Mouse (Mus musculus) hindbrain, embryonic 13.5 days (tissue): ENCODE results near the gene Slc22a21. TPM values are rescaled to one million over a fixed set of nuclear protein-coding genes. Genes with fewer than 3 reads are reported as not detected.

ENCODE experiments used
- ATAC-seq: fragments of 200-750 bp; cut with Nextera tagmentation; 2 replicates; pipeline ENCODE4 v1.8.0; 2017; ENCODE audit warnings: moderate TSS enrichment; ENCODE audit not compliant: low FRiP score
- H3K27ac ChIP-seq: fragments of 300-500 bp; sonication (generic); 2 replicates; pipeline ENCODE4 v1.5.1; 2015; ENCODE audit warnings: inconsistent platforms, mild to moderate bottlenecking, moderate library complexity
- H3K27me3 ChIP-seq: fragments of 300-500 bp; sonication (generic); 2 replicates; pipeline ENCODE4 v1.6.1; 2015; ENCODE audit warnings: mild to moderate bottlenecking, inconsistent platforms
- H3K36me3 ChIP-seq: fragments of 300-500 bp; sonication (generic); 2 replicates; pipeline ENCODE4 v1.6.1; 2015; ENCODE audit warnings: mild to moderate bottlenecking, inconsistent platforms
- H3K4me1 ChIP-seq: fragments of 300-500 bp; sonication (generic); replicated peaks from 2 replicates; pipeline ENCODE4 v1.6.1; 2015; ENCODE audit warnings: inconsistent platforms
- H3K4me2 ChIP-seq: fragments of 300-500 bp; sonication (generic); 2 replicates; pipeline ENCODE4 v1.6.1; 2015; ENCODE audit warnings: inconsistent platforms, mild to moderate bottlenecking, moderate library complexity
- H3K4me3 ChIP-seq: fragments of 300-500 bp; sonication (generic); 2 replicates; pipeline ENCODE4 v1.5.1; 2015; ENCODE audit warnings: mild to moderate bottlenecking, inconsistent platforms
- H3K9ac ChIP-seq: fragments of 300-500 bp; sonication (generic); 2 replicates; pipeline ENCODE4 v1.6.1; 2015; ENCODE audit warnings: mild to moderate bottlenecking, inconsistent platforms
- H3K9me3 ChIP-seq: fragments of 300-500 bp; sonication (generic); 2 replicates; pipeline ENCODE4 v1.6.1; 2016; ENCODE audit warnings: inconsistent platforms
- WGBS: fragments of 180-500 bp; shearing (Covaris S2); methylation state at CpG from one replicate; pipeline ENCODE4 v1.1.7; 2015; 5-methylcytosine and 5-hydroxymethylcytosine counted together
- polyA plus RNA-seq: library from polyadenylated mRNA; unstranded; fragments of >200 nt; fragmentation: Nextera tagmentation; extraction: Ambion mirVana; gene quantifications from 2 replicates; pipeline ENCODE4 v1.2.1, GENCODE M21; 2015

Slc22a21 gene
- polyA plus RNA-seq = 1.8 and 2.7 TPM in 2 replicates

GRCm38 (mm10) chr11:53979788-53980621 lies at the start of gene Slc22a21:
Gene Slc22a21, minus strand, starts transcription at chr11:53980332.
- H3K36me3 ChIP-seq = no peaks in the 10 kb centered on the region
- H3K9ac ChIP-seq = peak within 1 kb of the TSS; percentile 76
- H3K4me2 ChIP-seq = peak within 1 kb of the TSS; percentile 84
- peak; percentile 95 for ATAC-seq
- H3K9me3 ChIP-seq = no peaks in the 10 kb centered on the region
- 2% methylated on average over 73 of the region's 73 CpGs for WGBS
- no peak within 1 kb of the TSS for H3K27ac ChIP-seq
- H3K4me1 ChIP-seq = peaks cover 13% of the 10 kb centered on the region
- peak within 1 kb of the TSS; percentile 62 for H3K4me3 ChIP-seq
- H3K27me3 ChIP-seq = peaks cover 26% of the 10 kb centered on the region

- no peaks in the 10 kb centered on the region for H3K36me3 ChIP-seq
- ATAC-seq = no peak
- WGBS = 67% methylated on average over 4 of the region's 4 CpGs
- H3K9me3 ChIP-seq = no peaks in the 10 kb centered on the region
- H3K4me2 ChIP-seq = peak overlapping the region; percentile 96
- peak overlapping the region; percentile 78; the same call in 1 of the 2 replicates for H3K9ac ChIP-seq
- peaks cover 50% of the 10 kb centered on the region for H3K27me3 ChIP-seq
- H3K27ac ChIP-seq = no peak overlapping the region
- peak overlapping the region; percentile 51 for H3K4me3 ChIP-seq
- peaks cover 19% of the 10 kb centered on the region for H3K4me1 ChIP-seq
These were observed 48.9 kb upstream of the Slc22a21 start for GRCm38 (mm10) chr11:54028997-54029396.

GRCm38 (mm10) chr11:54028044-54028951 lies 48.2 kb upstream of the Slc22a21 start, which contains the start of gene Slc22a4:
Gene Slc22a4, minus strand, starts transcription at chr11:54028090.
- Histone ChIP-seq H3K4me3 (peak within 1 kb of the TSS; percentile 51), H3K36me3 (no peaks in the 10 kb centered on the region), H3K27me3 (peaks cover 50% of the 10 kb centered on the region), H3K9me3 (no peaks in the 10 kb centered on the region), H3K4me1 (peaks cover 19% of the 10 kb centered on the region), H3K9ac (peak within 1 kb of the TSS; percentile 78), H3K4me2 (peak within 1 kb of the TSS; percentile 96), H3K27ac (peak within 1 kb of the TSS; percentile 19)
- ATAC-seq = peak; percentile 84
- 2% methylated on average over 61 of the region's 61 CpGs for WGBS

GRCm38 (mm10) chr11:54027131-54028043 lies 47.3 kb upstream of the Slc22a21 start:
- peaks cover 50% of the 10 kb centered on the region for H3K27me3 ChIP-seq
- no peaks in the 10 kb centered on the region for H3K36me3 ChIP-seq
- peak overlapping the region; percentile 51 for H3K4me3 ChIP-seq
- H3K4me1 ChIP-seq = peaks cover 19% of the 10 kb centered on the region
- peak overlapping the region; percentile 19; the same call in 1 of the 2 replicates for H3K27ac ChIP-seq
- peak; percentile 54 for ATAC-seq
- 17% methylated on average over 31 of the region's 31 CpGs for WGBS
- H3K4me2 ChIP-seq = peak overlapping the region; percentile 96
- H3K9ac ChIP-seq = peak overlapping the region; percentile 78
- no peaks in the 10 kb centered on the region for H3K9me3 ChIP-seq

DNA sequence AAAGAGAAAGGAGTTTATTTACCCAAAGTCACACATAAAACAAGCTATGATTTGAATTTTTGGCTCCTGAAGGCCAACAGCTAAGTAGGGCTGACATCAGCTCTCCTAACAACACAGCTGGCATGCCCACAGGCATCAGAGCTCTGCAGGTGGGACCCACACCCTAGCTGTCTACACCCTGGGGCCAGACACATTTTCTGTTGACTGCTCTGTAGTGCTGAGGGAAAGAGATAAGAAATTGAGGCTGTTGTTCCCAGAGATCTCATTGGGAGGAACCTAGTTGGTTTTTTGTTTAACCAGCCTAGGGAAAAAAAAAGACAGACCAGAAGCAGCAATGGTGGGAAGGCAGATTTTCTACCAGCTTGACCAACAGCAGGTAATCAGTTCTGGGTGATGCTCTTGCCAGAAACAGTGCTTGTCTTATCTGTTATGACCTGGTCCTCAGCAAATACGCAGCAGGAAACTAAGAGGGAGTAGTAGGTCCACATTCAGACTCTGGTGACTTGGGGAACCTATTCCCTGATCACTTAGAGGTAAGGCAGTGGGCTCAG lies 46.4 kb upstream of the Slc22a21 start:
- H3K4me2 ChIP-seq = peak overlapping the region; percentile 96
- H3K4me3 ChIP-seq = no peak overlapping the region
- peaks cover 50% of the 10 kb centered on the region for H3K27me3 ChIP-seq
- WGBS = 86% methylated on average over 1 of the region's 1 CpGs
- no peaks in the 10 kb centered on the region for H3K9me3 ChIP-seq
- no peak overlapping the region for H3K9ac ChIP-seq
- peaks cover 19% of the 10 kb centered on the region for H3K4me1 ChIP-seq
- H3K27ac ChIP-seq = no peak overlapping the region
- no peaks in the 10 kb centered on the region for H3K36me3 ChIP-seq
- ATAC-seq = no peak

DNA sequence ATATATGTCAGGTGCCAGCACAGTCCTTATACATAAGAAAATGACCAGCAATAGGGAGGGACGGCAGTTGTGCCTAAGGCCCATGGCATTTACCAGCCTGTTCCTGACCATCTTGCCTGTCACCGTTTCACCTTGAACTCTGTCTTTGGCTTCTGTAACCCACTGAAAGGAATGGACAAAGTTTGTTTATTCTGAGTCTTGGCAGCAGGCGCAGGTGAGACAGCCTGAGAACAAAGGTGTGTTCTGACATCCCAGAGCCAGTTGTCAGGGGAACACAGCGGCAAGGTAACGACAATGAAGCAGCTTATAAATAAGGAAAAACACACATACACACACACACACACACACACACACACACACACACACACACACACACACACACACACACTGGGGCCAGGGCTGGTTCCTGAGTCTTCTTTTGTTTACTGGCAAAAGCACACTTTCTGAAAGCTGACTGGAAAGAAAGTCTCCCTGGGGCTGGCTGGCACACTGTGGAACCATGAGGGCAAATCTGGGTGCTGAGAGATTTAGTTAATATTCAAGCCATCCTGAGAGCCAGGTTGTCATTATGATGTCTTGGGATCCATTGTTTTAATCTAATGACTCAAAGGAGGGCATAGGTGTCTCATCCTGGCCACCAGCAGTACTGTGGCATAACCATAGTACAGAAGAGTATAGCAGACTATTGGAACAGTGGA lies 41.4 kb upstream of the Slc22a21 start:
- Histone ChIP-seq H3K4me2 (no peak overlapping the region), H3K4me3 (no peak overlapping the region), H3K9ac (no peak overlapping the region), H3K27me3 (peaks cover 22% of the 10 kb centered on the region), H3K36me3 (no peaks in the 10 kb centered on the region), H3K9me3 (no peaks in the 10 kb centered on the region), H3K27ac (no peak overlapping the region), H3K4me1 (no peaks in the 10 kb centered on the region)
- ATAC-seq = no peak
- 89% methylated on average over 5 of the region's 5 CpGs for WGBS

DNA sequence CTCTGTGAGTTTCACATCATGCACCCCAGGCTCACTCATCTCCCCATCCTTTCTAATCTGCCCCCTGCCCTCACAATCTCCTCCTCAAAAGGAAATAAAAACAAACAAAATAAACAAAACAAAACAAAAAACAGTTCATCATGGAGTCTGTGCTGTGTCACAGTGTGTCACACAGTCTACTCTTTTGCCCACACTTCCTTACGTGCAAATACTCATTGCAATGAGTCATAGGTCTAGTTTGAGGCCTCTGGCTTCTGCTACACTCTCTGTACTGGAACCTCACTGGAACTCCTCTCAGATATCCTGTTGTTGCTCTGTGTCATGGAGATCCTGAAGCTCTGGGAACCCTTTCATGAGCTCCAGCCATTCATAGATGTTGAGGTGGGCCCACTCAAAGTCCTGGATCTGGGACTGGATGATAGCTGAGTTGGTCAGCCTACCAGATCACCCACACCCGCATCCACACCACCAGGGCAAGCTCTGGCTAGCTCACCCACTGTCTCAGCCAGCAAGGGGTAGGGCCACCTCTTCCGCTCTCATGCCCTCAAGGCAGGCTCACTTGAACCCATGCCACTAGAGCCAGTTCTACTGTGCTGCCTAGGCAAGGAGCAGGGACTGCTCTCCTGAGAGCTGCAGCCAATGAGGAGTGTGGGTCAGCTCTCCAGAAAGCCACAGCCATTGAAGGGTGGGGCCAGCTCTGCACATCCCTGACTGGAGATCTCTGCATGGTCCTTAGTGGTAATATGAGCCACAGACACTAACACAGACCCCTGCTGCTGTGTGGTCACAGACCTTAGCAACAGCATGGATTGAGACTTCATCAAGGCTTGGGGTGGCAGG lies 39.0 kb upstream of the Slc22a21 start:
- H3K36me3 ChIP-seq = no peaks in the 10 kb centered on the region
- no peak overlapping the region for H3K27ac ChIP-seq
- ATAC-seq = no peak
- 87% methylated on average over 3 of the region's 3 CpGs for WGBS
- H3K27me3 ChIP-seq = peaks cover 5% of the 10 kb centered on the region; the same call in 1 of the 2 replicates
- no peak overlapping the region for H3K9ac ChIP-seq
- H3K4me2 ChIP-seq = no peak overlapping the region
- H3K4me1 ChIP-seq = no peaks in the 10 kb centered on the region
- H3K9me3 ChIP-seq = no peaks in the 10 kb centered on the region
- H3K4me3 ChIP-seq = no peak overlapping the region

DNA sequence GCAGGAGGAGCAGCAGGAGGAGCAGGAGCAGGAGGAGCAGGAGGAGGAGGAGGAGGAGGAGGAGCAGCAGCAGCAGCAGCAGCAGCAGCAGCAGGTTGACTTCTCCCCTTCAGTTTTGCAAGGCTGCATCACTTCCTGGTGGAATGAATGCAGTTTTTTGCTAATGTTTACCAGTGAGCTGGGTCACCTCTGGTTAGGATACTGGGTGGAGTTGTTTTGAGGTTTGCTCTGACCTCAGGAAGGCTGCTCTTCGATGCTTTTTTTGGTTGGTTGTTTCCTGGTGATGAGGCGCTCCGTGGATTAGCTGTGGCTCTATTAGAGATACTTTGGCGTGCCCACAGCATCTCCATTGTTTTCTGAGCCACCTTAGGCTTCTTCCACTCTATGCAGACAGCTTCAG lies 37.5 kb upstream of the Slc22a21 start:
- 77% methylated on average over 4 of the region's 4 CpGs for WGBS
- H3K9ac ChIP-seq = no peak overlapping the region

GRCm38 (mm10) chr11:54016051-54016450 lies 35.9 kb upstream of the Slc22a21 start:
- H3K9me3 ChIP-seq = no peaks in the 10 kb centered on the region
- H3K9ac ChIP-seq = no peak overlapping the region
- H3K36me3 ChIP-seq = no peaks in the 10 kb centered on the region
- H3K4me2 ChIP-seq = no peak overlapping the region
- no peak overlapping the region for H3K27ac ChIP-seq
- no peaks in the 10 kb centered on the region for H3K4me1 ChIP-seq
- H3K27me3 ChIP-seq = peaks cover 5% of the 10 kb centered on the region; the same call in 1 of the 2 replicates
- 73% methylated on average over 8 of the region's 8 CpGs for WGBS
- H3K4me3 ChIP-seq = no peak overlapping the region
- no peak for ATAC-seq

More for the DNA sequence above, 37.5 kb upstream of the Slc22a21 start:
- H3K9me3 ChIP-seq = no peaks in the 10 kb centered on the region
- H3K4me1 ChIP-seq = no peaks in the 10 kb centered on the region
- H3K4me3 ChIP-seq = no peak overlapping the region
- ATAC-seq = no peak
- peaks cover 5% of the 10 kb centered on the region; the same call in 1 of the 2 replicates for H3K27me3 ChIP-seq
- H3K4me2 ChIP-seq = no peak overlapping the region
- H3K36me3 ChIP-seq = no peaks in the 10 kb centered on the region
- no peak overlapping the region for H3K27ac ChIP-seq

GRCm38 (mm10) chr11:54012961-54013360 lies 32.8 kb upstream of the Slc22a21 start:
- no peak overlapping the region for H3K27ac ChIP-seq
- no peak overlapping the region for H3K9ac ChIP-seq
- no peaks in the 10 kb centered on the region for H3K36me3 ChIP-seq
- H3K4me2 ChIP-seq = no peak overlapping the region
- ATAC-seq = no peak
- WGBS = 87% methylated on average over 5 of the region's 5 CpGs
- H3K27me3 ChIP-seq = no peaks in the 10 kb centered on the region
- no peaks in the 10 kb centered on the region for H3K9me3 ChIP-seq
- no peak overlapping the region for H3K4me3 ChIP-seq
- H3K4me1 ChIP-seq = no peaks in the 10 kb centered on the region
